Mouse (Mus musculus) neural tube, embryonic 12.5 days (tissue): ENCODE results near the gene Plekha6. TPM values are rescaled to one million over a fixed set of nuclear protein-coding genes. Genes with fewer than 3 reads are reported as not detected.

Experiments used
- ATAC-seq: fragments of 200-750 bp; cut with Nextera tagmentation; 2 replicates; pipeline ENCODE4 v1.8.0; 2017; ENCODE audit warnings: low read depth, mild to moderate bottlenecking, moderate TSS enrichment, moderate library complexity; ENCODE audit not compliant: low FRiP score
- H3K27ac ChIP-seq: fragments of 300-500 bp; sonication (generic); 2 replicates; pipeline ENCODE4 v1.5.1; 2016
- H3K27me3 ChIP-seq: fragments of 300-500 bp; sonication (generic); replicated peaks from 2 replicates; pipeline ENCODE4 v1.6.1; 2016; ENCODE audit warnings: mild to moderate bottlenecking
- H3K36me3 ChIP-seq: fragments of 300-500 bp; sonication (generic); 2 replicates; pipeline ENCODE4 v1.6.1; 2016; ENCODE audit warnings: mild to moderate bottlenecking
- H3K4me1 ChIP-seq: fragments of 300-500 bp; sonication (generic); 2 replicates; pipeline ENCODE4 v1.6.1; 2016
- H3K4me2 ChIP-seq: fragments of 300-500 bp; sonication (generic); replicated peaks from 2 replicates; pipeline ENCODE4 v1.6.1; 2016; ENCODE audit warnings: mild to moderate bottlenecking
- H3K4me3 ChIP-seq: fragments of 300-500 bp; sonication (generic); 2 replicates; pipeline ENCODE4 v1.5.1; 2016
- H3K9ac ChIP-seq: fragments of 300-500 bp; sonication (generic); 2 replicates; pipeline ENCODE4 v1.6.1; 2016; ENCODE audit warnings: mild to moderate bottlenecking
- H3K9me3 ChIP-seq: fragments of 300-500 bp; sonication (generic); 2 replicates; pipeline ENCODE4 v1.6.1; 2016; ENCODE audit warnings: mild to moderate bottlenecking
- WGBS: fragments of 180-500 bp; shearing (Covaris S2); methylation state at CpG from one replicate; pipeline ENCODE4 v1.1.7; 2016; 5-methylcytosine and 5-hydroxymethylcytosine counted together
- polyA plus RNA-seq: library from polyadenylated mRNA; unstranded; fragments of >200 nt; fragmentation: Nextera tagmentation; extraction: Ambion mirVana; gene quantifications from 2 replicates; pipeline ENCODE4 v1.2.1, GENCODE M21; 2016

Plekha6 gene
- polyA plus RNA-seq, 1 experiment from 2014 or later = 28.4 TPM

DNA sequence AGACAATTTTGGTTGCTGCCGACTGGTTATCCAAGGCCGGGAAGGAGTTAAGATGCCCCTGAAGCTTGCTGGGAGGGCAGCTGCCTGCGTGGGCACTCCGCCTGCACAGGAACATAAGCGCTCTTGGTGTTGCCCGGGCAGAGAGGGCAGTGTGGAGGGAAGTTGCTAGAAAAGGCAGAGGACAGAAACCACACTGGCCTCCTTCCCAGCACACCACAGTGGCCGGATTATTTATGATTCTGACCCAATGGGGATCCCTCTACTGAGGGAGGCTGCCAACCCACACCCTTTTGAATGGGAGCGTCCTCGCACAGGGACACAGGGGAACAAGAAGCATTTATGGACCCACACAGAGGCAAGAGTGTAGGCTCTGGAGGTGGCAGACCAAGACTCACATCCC lies 7.3 kb downstream of the Plekha6 start:
- 86% methylated on average over 9 of the region's 9 CpGs for WGBS

DNA sequence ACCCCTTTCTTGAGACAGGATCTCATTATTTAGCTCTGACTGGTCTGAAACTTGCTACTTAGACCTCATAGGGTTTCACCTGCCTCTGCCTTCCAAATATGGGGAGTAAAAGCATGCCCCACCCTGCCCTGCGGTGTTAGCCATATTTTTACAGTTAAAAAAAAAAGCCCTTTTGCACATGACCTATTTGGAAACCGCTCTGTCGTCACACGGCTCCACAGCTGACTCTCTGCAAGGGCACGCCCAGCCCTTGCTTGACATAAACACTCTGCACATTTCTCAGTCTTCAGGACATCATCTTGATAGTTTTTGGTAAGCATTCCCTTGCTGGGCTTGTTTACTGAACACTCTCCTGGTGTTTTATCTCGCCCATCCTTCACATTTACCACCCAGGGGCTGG lies 11.1 kb downstream of the Plekha6 start:
- Histone ChIP-seq H3K27me3 (no peaks in the 10 kb centered on the region), H3K9ac (no peak overlapping the region), H3K36me3 (no peaks in the 10 kb centered on the region), H3K4me3 (no peak overlapping the region), H3K27ac (no peak overlapping the region), H3K4me2 (no peak overlapping the region), H3K4me1 (no peaks in the 10 kb centered on the region), H3K9me3 (no peaks in the 10 kb centered on the region)
- no peak for ATAC-seq
- WGBS = 79% methylated on average over 6 of the region's 6 CpGs

More for the DNA sequence above, 7.3 kb downstream of the Plekha6 start:
- Histone ChIP-seq H3K4me1 (peaks cover 5% of the 10 kb centered on the region; the same call in 1 of the 2 replicates), H3K9ac (no peak overlapping the region), H3K4me2 (no peak overlapping the region), H3K36me3 (no peaks in the 10 kb centered on the region), H3K4me3 (no peak overlapping the region), H3K27ac (no peak overlapping the region), H3K9me3 (no peaks in the 10 kb centered on the region), H3K27me3 (peaks cover 21% of the 10 kb centered on the region)
- ATAC-seq = no peak

DNA sequence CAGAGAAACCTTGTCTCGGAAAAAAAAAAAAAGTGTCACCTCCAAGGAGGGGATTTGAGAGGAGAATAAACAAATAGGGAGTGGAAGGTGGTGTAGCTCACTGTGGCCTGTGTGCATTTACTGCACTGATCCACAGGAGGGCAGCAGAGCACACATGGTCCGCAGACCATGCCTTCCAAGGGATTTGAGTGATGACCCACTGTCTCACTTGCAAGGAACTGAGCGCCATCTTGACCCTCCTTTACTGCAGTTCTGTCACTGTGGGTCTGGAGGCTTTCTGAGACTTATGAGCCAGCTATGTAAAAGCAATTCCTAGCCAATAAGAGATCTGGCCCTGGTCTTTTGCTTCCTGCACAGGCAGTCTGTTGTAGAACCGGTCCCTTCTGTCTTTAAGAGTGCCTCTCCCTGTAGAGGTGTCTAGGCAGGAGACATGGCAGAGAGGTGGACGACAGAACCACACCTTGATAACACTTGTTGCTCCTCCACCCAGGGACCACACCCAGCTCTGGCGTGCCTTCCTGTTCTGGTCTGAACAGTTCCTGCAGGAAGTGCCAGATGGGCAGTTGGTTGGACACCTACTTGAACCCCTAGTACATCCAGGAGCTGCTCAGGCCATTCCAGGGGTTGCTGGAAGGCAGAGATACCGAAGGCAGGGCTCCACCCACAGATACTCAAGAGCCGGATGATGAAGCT lies 13.6 kb downstream of the Plekha6 start:
- 50% methylated on average over 8 of the region's 8 CpGs for WGBS
- Histone ChIP-seq H3K27ac (no peak overlapping the region), H3K4me3 (no peak overlapping the region), H3K4me1 (peaks cover 7% of the 10 kb centered on the region), H3K36me3 (no peaks in the 10 kb centered on the region), H3K4me2 (no peak overlapping the region), H3K9me3 (no peaks in the 10 kb centered on the region), H3K9ac (no peak overlapping the region), H3K27me3 (no peaks in the 10 kb centered on the region)
- ATAC-seq = no peak

DNA sequence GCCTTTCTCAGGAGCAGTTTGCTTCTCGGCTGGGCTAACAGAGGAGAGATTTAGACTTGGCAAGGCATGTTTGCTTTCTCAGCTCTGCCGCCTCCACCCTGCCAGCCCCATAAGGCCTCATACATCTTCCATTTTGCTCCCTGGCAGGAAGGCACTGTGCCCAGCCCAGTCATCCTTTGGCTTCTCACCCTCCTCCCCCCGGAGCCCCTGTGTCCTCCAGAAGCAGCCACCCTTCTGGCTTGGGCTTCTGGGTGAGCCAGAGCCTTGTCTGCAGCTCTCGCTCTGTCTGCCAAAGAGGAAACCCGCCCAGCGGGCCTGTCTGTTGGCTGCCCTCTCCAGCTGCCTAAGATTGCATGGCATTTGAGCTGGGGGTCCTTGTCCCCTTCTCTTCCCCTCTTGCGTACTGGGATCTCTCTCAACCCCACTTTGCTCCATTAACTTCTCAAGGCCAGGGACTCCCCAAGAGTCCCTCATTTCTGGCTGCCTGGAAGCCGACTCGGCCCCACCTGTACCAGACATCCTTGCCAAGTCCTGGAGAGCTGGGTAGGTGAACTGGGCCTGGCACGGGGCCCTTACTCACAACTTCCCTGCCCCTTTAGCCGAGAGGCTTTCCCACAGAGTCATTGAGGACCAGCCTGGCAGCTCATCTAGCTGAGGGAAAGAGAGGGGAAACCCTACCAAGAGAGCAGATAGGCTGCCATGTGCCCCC lies 14.9 kb downstream of the Plekha6 start:
- 83% methylated on average over 11 of the region's 11 CpGs for WGBS
- H3K9ac ChIP-seq = no peak overlapping the region
- H3K4me1 ChIP-seq = peaks cover 19% of the 10 kb centered on the region
- no peaks in the 10 kb centered on the region for H3K27me3 ChIP-seq
- no peaks in the 10 kb centered on the region for H3K9me3 ChIP-seq
- no peak for ATAC-seq
- no peak overlapping the region for H3K4me3 ChIP-seq
- H3K4me2 ChIP-seq = no peak overlapping the region
- H3K36me3 ChIP-seq = no peaks in the 10 kb centered on the region
- H3K27ac ChIP-seq = no peak overlapping the region

DNA sequence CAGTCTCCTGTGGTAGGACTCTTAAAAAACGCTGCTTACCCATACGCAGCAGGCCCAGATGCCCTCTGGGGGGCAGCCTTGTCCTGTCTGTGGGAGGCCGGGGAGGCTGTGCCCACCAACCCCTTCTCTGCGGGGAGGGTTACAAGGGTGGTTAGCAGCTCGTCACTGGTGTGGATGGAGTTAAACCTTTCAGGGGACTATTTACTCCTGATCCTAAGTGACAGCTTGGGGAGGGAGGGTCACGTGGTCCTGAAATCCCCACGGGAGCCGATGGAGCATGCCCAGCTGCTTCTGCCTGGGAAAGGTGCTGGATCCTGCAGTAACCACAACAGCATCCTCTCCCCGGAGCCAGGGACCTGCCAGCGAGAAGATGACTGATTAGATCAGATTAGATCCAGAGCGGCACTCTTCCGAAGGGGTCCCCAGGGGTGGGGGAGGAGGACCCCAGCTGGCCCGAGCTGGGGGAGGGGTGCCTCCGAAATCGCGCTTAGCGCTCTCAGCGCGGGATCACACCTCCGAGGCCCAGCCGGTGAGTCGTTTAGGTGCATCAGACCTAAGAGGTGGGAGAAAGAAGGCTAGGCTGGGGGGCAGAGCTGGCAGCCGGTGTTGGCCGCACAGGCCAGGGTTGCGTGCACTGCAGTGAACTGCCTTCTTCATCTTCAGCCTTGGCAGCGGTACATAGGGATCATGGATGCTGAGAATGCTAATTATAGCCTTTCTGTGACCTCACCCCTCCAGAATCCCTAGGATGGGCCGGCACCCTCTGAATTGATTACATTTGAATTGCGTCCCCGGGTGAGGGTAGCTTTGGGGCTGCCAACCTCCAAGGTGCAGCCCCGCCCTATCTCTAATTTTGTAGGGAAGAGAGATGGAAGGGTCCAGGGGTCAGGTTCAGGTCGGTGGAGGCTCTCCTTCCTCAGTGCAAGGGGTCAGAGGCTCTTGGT lies 17.3 kb downstream of the Plekha6 start:
- ATAC-seq = peak; percentile 67
- H3K4me2 ChIP-seq = peak overlapping the region; percentile 75
- H3K27ac ChIP-seq = peak overlapping the region; percentile 96
- peak overlapping the region; percentile 78 for H3K9ac ChIP-seq
- WGBS = under 1% methylated on average over 31 of the region's 31 CpGs
- H3K9me3 ChIP-seq = no peaks in the 10 kb centered on the region
- H3K27me3 ChIP-seq = no peaks in the 10 kb centered on the region
- peak overlapping the region; percentile 58 for H3K4me3 ChIP-seq
- H3K4me1 ChIP-seq = peaks cover 29% of the 10 kb centered on the region
- H3K36me3 ChIP-seq = no peaks in the 10 kb centered on the region

DNA sequence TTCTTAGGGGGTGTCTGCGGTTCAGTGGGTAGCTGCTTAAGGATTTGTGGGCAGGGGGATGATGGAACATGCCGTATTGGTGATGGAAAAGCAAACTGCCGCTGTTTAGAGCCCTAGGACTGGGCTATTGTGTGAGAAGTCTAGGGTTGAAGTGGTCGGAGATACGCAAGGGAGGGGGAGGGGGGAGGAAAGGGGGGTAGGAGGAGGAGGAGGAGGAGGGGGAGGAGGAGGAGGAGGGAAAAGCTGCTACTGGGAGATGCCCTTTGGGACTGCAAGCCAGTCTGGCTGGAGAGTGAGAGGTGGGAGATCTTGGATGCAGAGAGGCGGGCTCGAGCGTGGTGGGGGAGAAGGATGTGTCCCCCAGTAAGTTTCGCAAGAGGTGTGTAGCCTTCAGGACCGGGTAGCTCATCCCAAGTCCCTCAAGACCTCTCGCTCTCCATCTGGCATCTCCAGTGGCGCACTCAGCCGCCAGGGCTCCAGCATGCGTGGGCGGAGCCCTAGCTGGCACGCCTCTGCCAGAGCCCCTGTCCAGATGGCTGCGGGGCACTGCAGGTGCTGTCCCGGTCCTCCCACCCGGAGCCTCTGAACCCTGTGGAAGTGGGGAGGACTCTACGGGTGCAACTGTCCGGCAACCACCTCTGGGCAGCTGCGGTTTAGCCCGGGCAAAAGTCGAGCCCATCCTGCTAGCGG lies 18.2 kb downstream of the Plekha6 start:
- H3K36me3 ChIP-seq = no peaks in the 10 kb centered on the region
- H3K9ac ChIP-seq = peak overlapping the region; percentile 78
- peak; percentile 69 for ATAC-seq
- H3K4me2 ChIP-seq = peak overlapping the region; percentile 75
- under 1% methylated on average over 25 of the region's 25 CpGs for WGBS
- H3K27ac ChIP-seq = peak overlapping the region; percentile 96
- H3K4me1 ChIP-seq = peaks cover 34% of the 10 kb centered on the region
- H3K4me3 ChIP-seq = peak overlapping the region; percentile 58
- H3K27me3 ChIP-seq = no peaks in the 10 kb centered on the region
- H3K9me3 ChIP-seq = no peaks in the 10 kb centered on the region

DNA sequence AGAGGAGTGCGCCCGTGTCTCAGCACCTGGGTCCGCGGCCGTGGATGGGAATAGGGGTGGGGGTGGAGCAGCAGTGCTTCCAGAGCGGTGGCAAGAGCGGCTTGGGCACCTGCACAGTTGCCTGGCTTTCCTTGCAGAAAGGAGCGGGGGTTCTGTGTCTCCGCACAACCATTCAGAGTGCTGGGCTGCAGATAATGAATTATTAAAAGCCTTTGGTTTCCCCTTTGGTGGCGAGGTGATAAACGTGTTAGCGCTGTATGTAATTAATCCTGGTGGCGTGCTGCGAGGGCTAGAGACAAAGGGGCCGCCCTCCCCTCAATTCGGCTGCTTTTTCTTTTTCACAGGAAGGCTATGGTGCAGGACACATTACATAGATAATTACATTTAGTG lies 18.7 kb downstream of the Plekha6 start:
- Histone ChIP-seq H3K36me3 (no peaks in the 10 kb centered on the region), H3K4me3 (peak overlapping the region; percentile 58), H3K4me1 (peaks cover 40% of the 10 kb centered on the region), H3K4me2 (peak overlapping the region; percentile 75), H3K27me3 (no peaks in the 10 kb centered on the region), H3K9ac (peak overlapping the region; percentile 78), H3K9me3 (no peaks in the 10 kb centered on the region), H3K27ac (peak overlapping the region; percentile 96)
- under 1% methylated on average over 16 of the region's 16 CpGs for WGBS
- ATAC-seq = peak; percentile 75

DNA sequence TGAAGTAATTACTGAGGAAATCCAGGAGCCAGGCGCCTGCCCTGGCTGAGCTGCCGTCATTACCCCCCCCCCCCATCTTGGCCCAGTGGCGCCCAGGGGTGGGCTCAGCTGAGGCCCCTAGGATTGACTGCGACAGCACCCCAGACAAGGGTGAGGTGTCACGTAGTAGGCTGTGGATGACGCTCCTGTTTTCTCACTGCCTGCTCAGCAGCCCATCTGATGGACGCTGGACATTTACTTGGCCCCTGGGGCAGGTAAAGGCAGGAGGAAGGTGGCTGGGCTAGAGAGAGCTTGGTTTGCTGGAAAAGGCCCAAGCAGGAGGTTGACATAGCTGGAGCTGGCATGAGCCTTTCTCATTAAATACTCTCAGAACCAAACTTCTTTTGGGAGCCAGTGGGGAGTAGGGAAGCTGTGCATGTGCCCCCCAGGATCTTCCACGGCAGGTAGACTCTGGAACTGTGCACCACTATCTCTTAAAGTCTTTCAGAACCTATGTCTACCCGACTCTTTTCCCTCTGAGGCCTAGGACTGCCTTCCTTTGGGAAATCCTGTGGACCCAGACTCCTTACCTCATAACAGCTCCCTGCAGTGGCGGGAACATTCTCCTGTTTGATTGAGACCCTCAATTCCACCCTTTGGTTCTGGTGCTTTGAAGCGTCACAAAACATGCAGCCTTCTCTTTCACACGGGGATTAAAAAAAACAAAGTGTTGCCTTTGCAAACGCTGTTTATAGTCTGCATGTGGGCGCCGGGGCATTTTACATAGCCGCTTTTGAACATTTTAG lies 19.3 kb downstream of the Plekha6 start:
- ATAC-seq = peak; percentile 45; the same call in 1 of the 2 replicates
- peaks cover 46% of the 10 kb centered on the region for H3K4me1 ChIP-seq

DNA sequence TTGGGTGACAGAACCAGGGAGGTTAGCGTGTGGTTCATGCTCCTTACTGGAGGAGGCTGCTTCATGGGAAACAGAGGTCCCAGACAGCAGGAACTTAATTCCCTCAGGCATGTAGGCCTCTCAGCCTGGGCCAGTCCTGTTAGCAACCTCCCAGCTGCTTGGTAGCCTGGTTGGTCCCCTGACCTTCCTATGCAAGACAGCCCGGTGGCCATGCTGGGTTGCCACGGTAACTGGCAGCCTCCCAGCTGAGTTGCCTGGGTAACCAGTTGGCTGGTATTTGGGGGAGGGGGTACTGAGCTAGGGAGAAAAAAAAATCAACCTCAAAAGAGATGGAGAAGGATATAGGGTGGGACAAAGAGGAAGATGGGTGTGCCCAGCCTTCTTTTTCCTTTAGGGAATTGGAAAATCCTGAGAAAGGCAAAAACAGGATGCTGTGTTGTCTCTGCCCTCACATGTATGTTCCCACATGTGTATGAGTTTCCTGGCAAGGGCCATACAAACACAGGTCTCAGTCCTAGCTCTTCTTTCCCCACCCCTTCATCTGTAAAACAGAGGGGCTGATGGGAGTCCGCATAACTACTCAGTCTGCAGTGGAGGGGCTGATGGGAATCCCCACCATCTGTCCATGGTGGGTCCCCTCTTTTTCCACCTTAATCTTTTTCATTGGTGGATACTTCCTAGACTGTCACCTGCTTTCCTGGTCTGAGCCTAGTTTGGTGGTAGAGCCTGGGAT lies 24.1 kb downstream of the Plekha6 start:
- peak overlapping the region; percentile 41 for H3K4me2 ChIP-seq
- 9% methylated on average over 4 of the region's 4 CpGs for WGBS
- 0 out of 2 replicates have a peak, but pooled peaks cover 6% of the 10 kb centered on the region for H3K36me3 ChIP-seq
- H3K27me3 ChIP-seq = no peaks in the 10 kb centered on the region
- 0 out of 2 replicates have a peak overlapping the region, but pooled peaks have one; percentile 21 for H3K9ac ChIP-seq
- 0 out of 2 replicates have a peak, but pooled peaks cover 3% of the 10 kb centered on the region for H3K9me3 ChIP-seq
- peaks cover 44% of the 10 kb centered on the region for H3K4me1 ChIP-seq
- ATAC-seq = peak; percentile 83
- peak overlapping the region; percentile 33; the same call in 1 of the 2 replicates for H3K27ac ChIP-seq
- no peak overlapping the region for H3K4me3 ChIP-seq

More for the DNA sequence above, 19.3 kb downstream of the Plekha6 start:
- peak overlapping the region; percentile 96 for H3K27ac ChIP-seq
- peak overlapping the region; percentile 58 for H3K4me3 ChIP-seq
- peak overlapping the region; percentile 75 for H3K4me2 ChIP-seq
- H3K9me3 ChIP-seq = no peaks in the 10 kb centered on the region
- H3K36me3 ChIP-seq = no peaks in the 10 kb centered on the region
- 7% methylated on average over 16 of the region's 16 CpGs for WGBS
- no peaks in the 10 kb centered on the region for H3K27me3 ChIP-seq
- peak overlapping the region; percentile 78 for H3K9ac ChIP-seq

DNA sequence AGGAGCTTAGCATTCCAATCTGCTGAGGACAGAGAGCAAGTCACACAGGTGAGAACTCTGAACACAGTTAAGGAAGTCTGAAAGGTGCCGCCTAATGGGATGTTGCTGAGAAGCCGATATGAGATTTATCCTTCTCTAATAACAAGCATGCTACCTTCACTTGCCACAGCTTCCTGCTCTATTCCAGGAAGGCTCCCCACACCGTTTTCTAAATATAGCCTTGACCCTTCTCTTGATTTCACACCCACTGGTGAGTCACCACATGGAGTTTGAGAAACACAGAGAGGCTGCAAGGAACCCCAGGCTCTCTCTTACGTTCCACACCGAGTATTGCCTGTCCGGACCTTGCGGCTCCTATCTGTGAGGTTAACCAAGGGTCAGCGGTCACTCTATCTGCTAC lies 24.7 kb downstream of the Plekha6 start:
- H3K4me2 ChIP-seq = peak overlapping the region; percentile 41
- H3K9me3 ChIP-seq = 0 out of 2 replicates have a peak, but pooled peaks cover 3% of the 10 kb centered on the region
- no peaks in the 10 kb centered on the region for H3K27me3 ChIP-seq
- 0 out of 2 replicates have a peak, but pooled peaks cover 6% of the 10 kb centered on the region for H3K36me3 ChIP-seq
- H3K4me3 ChIP-seq = no peak overlapping the region
- no peak for ATAC-seq
- 85% methylated on average over 8 of the region's 8 CpGs for WGBS
- H3K9ac ChIP-seq = no peak overlapping the region
- peaks cover 44% of the 10 kb centered on the region for H3K4me1 ChIP-seq
- H3K27ac ChIP-seq = peak overlapping the region; percentile 33; the same call in 1 of the 2 replicates
